Mouse (Mus musculus) forebrain, embryonic 11.5 days (tissue): ENCODE data around the gene Hmcn2. TPM values are rescaled to one million over a fixed set of nuclear protein-coding genes. Genes with fewer than 3 reads are reported as not detected.

ENCODE experiments used
- ATAC-seq: fragments of 200-750 bp; cut with Nextera tagmentation; replicated peaks from 2 replicates; pipeline ENCODE4 v1.8.0; 2017; ENCODE audit warnings: moderate TSS enrichment; ENCODE audit not compliant: low FRiP score
- DNase-seq: peaks from one replicate; pipeline ENCODE4 v3.0.0-alpha.2; 2017; ENCODE audit warnings: low spot score
- H3K27ac ChIP-seq: fragments of 300-500 bp; sonication (generic); 2 replicates; pipeline ENCODE4 v1.5.1; 2014; ENCODE audit warnings: low read depth, low read length
- H3K27me3 ChIP-seq: fragments of 300-500 bp; sonication (generic); 2 replicates; pipeline ENCODE4 v1.6.1; 2014; ENCODE audit warnings: mild to moderate bottlenecking, low read length, mixed read lengths; ENCODE audit not compliant: control insufficient read depth, insufficient read depth
- H3K36me3 ChIP-seq: fragments of 300-500 bp; sonication (generic); 2 replicates; pipeline ENCODE4 v1.6.1; 2014; ENCODE audit warnings: mild to moderate bottlenecking, low read length, moderate library complexity, mixed read lengths; ENCODE audit not compliant: control insufficient read depth, insufficient read depth
- H3K4me1 ChIP-seq: fragments of 300-500 bp; sonication (generic); replicated peaks from 2 replicates; pipeline ENCODE4 v1.6.1; 2014; ENCODE audit warnings: low read length, mixed read lengths; ENCODE audit not compliant: control insufficient read depth, insufficient read depth
- H3K4me2 ChIP-seq: fragments of 300-500 bp; sonication (generic); 2 replicates; pipeline ENCODE4 v1.6.1; 2014; ENCODE audit warnings: low read depth, mild to moderate bottlenecking, low read length, moderate library complexity, mixed read lengths; ENCODE audit not compliant: severe bottlenecking
- H3K4me3 ChIP-seq: fragments of 300-500 bp; sonication (generic); 2 replicates; pipeline ENCODE4 v1.5.1; 2014; ENCODE audit warnings: low read depth, low read length
- H3K9ac ChIP-seq: fragments of 300-500 bp; sonication (generic); 2 replicates; pipeline ENCODE4 v1.6.1; 2014; ENCODE audit warnings: low read length
- H3K9me3 ChIP-seq: fragments of 300-500 bp; sonication (generic); 2 replicates; pipeline ENCODE4 v1.6.1; 2016; ENCODE audit warnings: low read length, mixed read lengths; ENCODE audit not compliant: control insufficient read depth
- WGBS: fragments of 180-500 bp; shearing (Covaris S2); extraction: QIAGEN DNeasy Blood & Tissue Kit; methylation state at CpG from one replicate; pipeline ENCODE4 v1.1.7; 2014; 5-methylcytosine and 5-hydroxymethylcytosine counted together
- polyA plus RNA-seq: library from polyadenylated mRNA; unstranded; fragments of >200 nt; fragmentation: Nextera tagmentation; extraction: Ambion mirVana; gene quantifications from 2 replicates; pipeline ENCODE4 v1.2.1, GENCODE M21; 2014

Hmcn2 gene
- polyA plus RNA-seq, 1 experiment from 2014 or later, result 0.09 TPM

- WGBS, result 77% methylated on average over 15 of the region's 15 CpGs
- H3K4me2 ChIP-seq, result no peak overlapping the region
- H3K4me3 ChIP-seq, result no peak overlapping the region
- ATAC-seq (no peak), DNase-seq (no peak)
- H3K36me3 ChIP-seq, result no peaks in the 10 kb centered on the region
- H3K4me1 ChIP-seq, result no peaks in the 10 kb centered on the region; the same call in 1 of the 2 replicates
- peaks cover 19% of the 10 kb centered on the region for H3K27me3 ChIP-seq
- H3K9me3 ChIP-seq, result no peaks in the 10 kb centered on the region; the same call in 1 of the 2 replicates
- H3K9ac ChIP-seq, result no peak overlapping the region
- no peak overlapping the region for H3K27ac ChIP-seq
Observed at GRCm38 (mm10) chr2:31309549-31309948, 4.7 kb upstream of the Hmcn2 start.

- Histone ChIP-seq H3K27ac (no peak overlapping the region), H3K27me3 (peaks cover 32% of the 10 kb centered on the region), H3K4me1 (no peaks in the 10 kb centered on the region; the same call in 1 of the 2 replicates), H3K4me2 (no peak overlapping the region), H3K9ac (no peak overlapping the region), H3K9me3 (no peaks in the 10 kb centered on the region), H3K36me3 (no peaks in the 10 kb centered on the region), H3K4me3 (no peak overlapping the region)
- 12% methylated on average over 2 of the region's 2 CpGs for WGBS
- ATAC-seq (no peak), DNase-seq (no peak)
Observed at GRCm38 (mm10) chr2:31318162-31318561, 3.9 kb downstream of the Hmcn2 start.

- Histone ChIP-seq H3K27me3 (peaks cover 22% of the 10 kb centered on the region), H3K9me3 (no peaks in the 10 kb centered on the region), H3K9ac (no peak overlapping the region), H3K4me2 (no peak overlapping the region), H3K36me3 (no peaks in the 10 kb centered on the region), H3K4me1 (no peaks in the 10 kb centered on the region; the same call in 1 of the 2 replicates), H3K27ac (no peak overlapping the region), H3K4me3 (no peak overlapping the region)
- DNase-seq, result no peak
- WGBS, result 71% methylated on average over 2 of the region's 2 CpGs
- ATAC-seq, result no peak
Observed at GRCm38 (mm10) chr2:31319200-31319599, 5.0 kb downstream of the Hmcn2 start.

GRCm38 (mm10) chr2:31327186-31327585 is 13.0 kb downstream of the Hmcn2 start:
- no peak for ATAC-seq
- 66% methylated on average over 10 of the region's 10 CpGs for WGBS
- H3K27me3 ChIP-seq, result no peaks in the 10 kb centered on the region
- DNase-seq, result no peak
- H3K27ac ChIP-seq, result no peak overlapping the region
- H3K9me3 ChIP-seq, result no peaks in the 10 kb centered on the region
- H3K4me2 ChIP-seq, result no peak overlapping the region
- H3K9ac ChIP-seq, result no peak overlapping the region
- H3K36me3 ChIP-seq, result no peaks in the 10 kb centered on the region
- H3K4me3 ChIP-seq, result no peak overlapping the region
- H3K4me1 ChIP-seq, result no peaks in the 10 kb centered on the region

GRCm38 (mm10) chr2:31337706-31338330 is 23.6 kb downstream of the Hmcn2 start:
- Histone ChIP-seq H3K9me3 (no peaks in the 10 kb centered on the region), H3K9ac (no peak overlapping the region), H3K4me2 (no peak overlapping the region), H3K27me3 (no peaks in the 10 kb centered on the region), H3K4me3 (no peak overlapping the region), H3K27ac (no peak overlapping the region), H3K36me3 (no peaks in the 10 kb centered on the region), H3K4me1 (no peaks in the 10 kb centered on the region)
- WGBS, result 70% methylated on average over 12 of the region's 12 CpGs
- ATAC-seq, result no peak
- DNase-seq, result no peak

- H3K9ac ChIP-seq, result no peak overlapping the region
- no peak overlapping the region for H3K4me3 ChIP-seq
- H3K36me3 ChIP-seq, result no peaks in the 10 kb centered on the region
- H3K27me3 ChIP-seq, result no peaks in the 10 kb centered on the region
- H3K4me1 ChIP-seq, result no peaks in the 10 kb centered on the region
- ATAC-seq, result no peak
- 79% methylated on average over 9 of the region's 9 CpGs for WGBS
- H3K9me3 ChIP-seq, result no peaks in the 10 kb centered on the region
- no peak overlapping the region for H3K4me2 ChIP-seq
- DNase-seq, result no peak
- no peak overlapping the region for H3K27ac ChIP-seq
Observed at GRCm38 (mm10) chr2:31339826-31340225, 25.6 kb downstream of the Hmcn2 start.

GRCm38 (mm10) chr2:31341726-31342535 is 27.7 kb downstream of the Hmcn2 start:
- H3K27me3 ChIP-seq, result no peaks in the 10 kb centered on the region
- WGBS, result 78% methylated on average over 8 of the region's 8 CpGs
- no peaks in the 10 kb centered on the region for H3K36me3 ChIP-seq
- DNase-seq (no peak), ATAC-seq (no peak)
- H3K9me3 ChIP-seq, result no peaks in the 10 kb centered on the region
- H3K9ac ChIP-seq, result no peak overlapping the region
- H3K4me1 ChIP-seq, result no peaks in the 10 kb centered on the region
- no peak overlapping the region for H3K4me3 ChIP-seq
- no peak overlapping the region for H3K27ac ChIP-seq
- H3K4me2 ChIP-seq, result no peak overlapping the region

GRCm38 (mm10) chr2:31346096-31346495 is 31.9 kb downstream of the Hmcn2 start:
- no peak overlapping the region for H3K9ac ChIP-seq
- no peak overlapping the region for H3K27ac ChIP-seq
- no peaks in the 10 kb centered on the region for H3K9me3 ChIP-seq
- no peaks in the 10 kb centered on the region for H3K27me3 ChIP-seq
- H3K4me2 ChIP-seq, result no peak overlapping the region
- DNase-seq (peak; percentile 76), ATAC-seq (no peak)
- 34% methylated on average over 12 of the region's 12 CpGs for WGBS
- no peaks in the 10 kb centered on the region for H3K36me3 ChIP-seq
- H3K4me3 ChIP-seq, result no peak overlapping the region
- H3K4me1 ChIP-seq, result no peaks in the 10 kb centered on the region
